23 mouse cellular contexts compared by ENCODE assay signal in the genomic region with DNA sequence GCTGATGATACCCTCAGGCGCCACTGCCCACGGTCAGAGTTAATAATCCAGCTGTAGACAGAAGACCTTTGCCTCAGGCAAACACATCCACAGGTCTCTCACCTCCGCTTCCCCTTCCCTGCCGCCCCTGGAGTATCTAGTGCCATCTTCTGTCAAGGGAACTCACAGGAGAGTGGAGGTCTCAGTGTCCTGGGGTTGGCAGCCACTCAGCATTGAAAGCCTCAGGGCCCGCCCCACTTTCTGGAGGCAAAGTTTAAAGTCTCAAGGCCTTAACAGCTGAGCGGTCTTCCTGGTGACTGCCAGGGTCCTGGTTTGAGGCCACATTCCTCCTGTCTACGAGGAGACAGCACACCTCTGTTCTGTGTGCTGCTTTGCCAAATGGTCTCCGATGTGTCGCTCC. TPM values are rescaled to one million over a fixed set of nuclear protein-coding genes. Genes with fewer than 3 reads are reported as not detected.
DNase-seq lines count a peak whose midpoint lies in the region; ATAC-seq lines count a peak whose summit lies in the region.
"Had no signal": no experiment of that assay in that cellular context is flagged by ENCODE, and none has a peak within 500 bp of the region (broad histone marks: within the 10 kb centered on the region; RNA-seq: fewer than 3 reads in every experiment).

No protein-coding gene starts in this region.

- H3K27me3 ChIP-seq in kidney, embryonic 15.5 days, result peaks cover 35% of the 10 kb centered on the region
- H3K27me3 ChIP-seq in intestine, embryonic 16.5 days (replicated peaks; ENCODE audit: control insufficient read depth, insufficient read depth, low read length), result no peaks in the 10 kb centered on the region
- H3K27me3 ChIP-seq: embryonic facial prominence, embryonic 15.5 days had no signal

- ATAC-seq in kidney, embryonic 15.5 days (replicated peaks; ENCODE audit: low FRiP score), result no peak
- ATAC-seq in intestine, embryonic 16.5 days, result no peak
- ATAC-seq: forebrain, embryonic 14.5 days had no signal

- peaks cover 36% of the 10 kb centered on the region for H3K4me1 ChIP-seq in kidney, embryonic 15.5 days
- peaks cover 21% of the 10 kb centered on the region for H3K4me1 ChIP-seq in intestine, embryonic 16.5 days (ENCODE audit: control insufficient read depth, insufficient read depth, low read length)

- no peak overlapping the region for H3K9ac ChIP-seq in kidney, embryonic 15.5 days
- H3K9ac ChIP-seq in intestine, embryonic 16.5 days (ENCODE audit: low read depth, low read length), result no peak overlapping the region
- H3K9ac ChIP-seq: embryonic facial prominence, embryonic 15.5 days; heart, embryonic 15.5 days; hindbrain, embryonic 13.5 days had no signal

- H3K36me3 ChIP-seq in kidney, embryonic 15.5 days, result no peaks in the 10 kb centered on the region
- no peaks in the 10 kb centered on the region for H3K36me3 ChIP-seq in intestine, embryonic 16.5 days (ENCODE audit: control insufficient read depth, insufficient read depth, low read length)
- H3K36me3 ChIP-seq: embryonic facial prominence, embryonic 15.5 days; forebrain, embryonic 10.5 days; heart, embryonic 15.5 days; hindbrain, embryonic 13.5 days had no signal

- no peak overlapping the region for H3K4me3 ChIP-seq in kidney, embryonic 15.5 days (replicated peaks)
- no peak overlapping the region for H3K4me3 ChIP-seq in intestine, embryonic 16.5 days (ENCODE audit: low read length)
- H3K4me3 ChIP-seq: embryonic facial prominence, embryonic 15.5 days; erythroblast, embryonic 14.5 days; forebrain, embryonic 10.5 days; heart, adult 2 months; heart, embryonic 15.5 days; hindbrain, embryonic 13.5 days had no signal

- DNase-seq in kidney, adult 8-10 months, result peak; percentile 72 to 76
- peak; percentile 87 for DNase-seq in kidney, adult 9 months
- DNase-seq in gastrocnemius, adult 18-20 months (ENCODE audit: low spot score), result no peak
- DNase-seq in cerebellum, postnatal 4 days (ENCODE audit: low spot score in 2 of 2), result no peak
- DNase-seq: adrenal gland, adult 2 months; adrenal gland, postnatal 25 days; cerebellum, adult 2 months; cerebellum, postnatal 10 days; embryo, embryonic 11 days; gastrocnemius, postnatal 14 days; heart, adult 2 months; heart, postnatal 14 days had no signal

- 68% methylated on average over 9 of the region's 9 CpGs for WGBS in kidney, embryonic 15.5 days
- WGBS in intestine, embryonic 16.5 days, result 63% methylated on average over 9 of the region's 9 CpGs

- H3K27ac ChIP-seq in kidney, embryonic 15.5 days, result no peak overlapping the region
- peak overlapping the region; percentile 69 for H3K27ac ChIP-seq in intestine, embryonic 16.5 days (ENCODE audit: low read length)
- H3K27ac ChIP-seq: embryonic facial prominence, embryonic 15.5 days; forebrain, embryonic 10.5 days; heart, adult 2 months; heart, embryonic 15.5 days; hindbrain, embryonic 13.5 days had no signal

- no peak overlapping the region for H3K4me2 ChIP-seq in kidney, embryonic 15.5 days
- H3K4me2 ChIP-seq in intestine, embryonic 16.5 days (ENCODE audit: low read depth, low read length), result peak overlapping the region; percentile 32; the same call in 1 of the 2 replicates
- H3K4me2 ChIP-seq: embryonic facial prominence, embryonic 15.5 days; heart, embryonic 11.5 days; heart, embryonic 15.5 days; hindbrain, embryonic 13.5 days had no signal

- no peaks in the 10 kb centered on the region for H3K9me3 ChIP-seq in kidney, embryonic 15.5 days (replicated peaks)
- H3K9me3 ChIP-seq in intestine, embryonic 16.5 days (ENCODE audit: control insufficient read depth, low read length), result no peaks in the 10 kb centered on the region
- H3K9me3 ChIP-seq: embryonic facial prominence, embryonic 15.5 days; forebrain, embryonic 10.5 days; heart, embryonic 15.5 days; hindbrain, embryonic 13.5 days had no signal

RNA-seq across cellular contexts. Expression of a gene that starts 3.2 kb away (rescaled TPM):
- 1.9 and 3.1 TPM in 2 replicates for polyA plus RNA-seq in kidney, embryonic 15.5 days (2015; fragmentation: Nextera tagmentation; extraction: Ambion mirVana)
- 38.4 and 40.4 TPM in 2 replicates for polyA plus RNA-seq in intestine, embryonic 16.5 days (2015; fragmentation: Nextera tagmentation; extraction: Ambion mirVana)
- not detected for total RNA-seq in gastrocnemius, adult 18-20 months (2021)
- total RNA-seq: common myeloid progenitor, adult 5-6 weeks; gastrocnemius, postnatal 14 days; hematopoietic stem cell, adult 5-6 weeks had no signal
- polyA plus RNA-seq: erythroblast, embryonic 14.5 days had no signal

RNA-seq across cellular contexts. Expression of a gene that starts 36.3 kb away (rescaled TPM):
- polyA plus RNA-seq in kidney, embryonic 15.5 days (2015; fragmentation: Nextera tagmentation; extraction: Ambion mirVana), result 3.6 and 4.5 TPM in 2 replicates
- 1.9 and 2.4 TPM in 2 replicates for polyA plus RNA-seq in intestine, embryonic 16.5 days (2015; fragmentation: Nextera tagmentation; extraction: Ambion mirVana)
- 1 to 10 TPM; 2.7 to 4.5 TPM for total RNA-seq in gastrocnemius, adult 18-20 months (2021)
- total RNA-seq: common myeloid progenitor, adult 5-6 weeks; hematopoietic stem cell, adult 5-6 weeks had no signal
- polyA plus RNA-seq: erythroblast, embryonic 14.5 days had no signal

Comparison
In these comparisons a context has a peak if more than half of its experiments do, and no peak if none do; other contexts are left out.
1. DNase-seq: peak in kidney, adult 8-10 months (2 of 2) and kidney, adult 9 months (single experiment); none in gastrocnemius, adult 18-20 months (single experiment) and cerebellum, postnatal 4 days (0 of 2).